Comparison of ENCODE assay signal across 12 mouse cellular contexts in the genomic region with DNA sequence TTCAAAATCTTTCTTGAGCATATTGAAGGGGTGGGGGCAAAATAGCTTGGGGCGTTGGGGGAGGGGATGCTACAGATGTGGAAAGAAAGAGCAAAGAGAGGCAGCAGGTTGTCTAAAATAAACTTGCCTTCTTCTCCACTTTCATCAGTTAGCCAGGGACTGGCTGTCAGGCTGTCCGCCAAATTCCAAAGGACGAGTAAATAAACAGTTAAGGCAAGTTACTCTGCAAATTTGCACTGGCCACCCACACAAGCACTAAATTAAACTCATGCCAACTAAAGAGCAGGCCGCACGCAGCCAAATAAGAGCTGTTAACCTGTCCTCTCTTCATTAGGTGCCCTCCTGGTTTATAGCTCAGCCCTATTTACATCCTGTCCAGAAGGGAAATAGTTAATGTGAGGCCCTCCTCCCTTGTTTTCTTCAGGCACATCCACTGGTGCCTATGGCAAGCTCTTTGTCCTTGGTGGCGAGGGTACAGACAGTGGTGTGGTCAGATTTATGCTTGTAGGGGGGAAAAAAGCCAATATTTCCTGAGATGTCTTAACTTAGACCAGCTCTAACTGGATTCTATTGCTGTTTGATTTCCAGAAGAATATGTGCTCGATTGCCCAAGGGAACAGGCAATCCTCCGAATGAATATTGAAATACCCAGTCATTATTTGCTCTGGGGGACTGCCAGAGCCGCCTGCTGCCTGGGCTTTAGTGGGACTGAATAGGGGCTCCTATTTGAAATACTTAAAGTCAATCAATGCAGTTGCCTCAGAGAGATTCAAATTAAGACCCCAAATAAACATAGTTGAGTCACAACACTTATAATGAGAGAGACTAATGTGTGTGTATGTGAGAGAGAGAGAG. TPM values are rescaled to one million over a fixed set of nuclear protein-coding genes. Genes with fewer than 3 reads are reported as not detected.
DNase-seq lines count a peak whose midpoint lies in the region; ATAC-seq lines count a peak whose summit lies in the region.
"Had no signal": no experiment of that assay in that cellular context is flagged by ENCODE, and none has a peak within 500 bp of the region (broad histone marks: within the 10 kb centered on the region; RNA-seq: fewer than 3 reads in every experiment).

No protein-coding gene starts in this region.

- peak; percentile 22 for DNase-seq in kidney, adult 9 months
- no peak for DNase-seq in kidney, adult 11 months
- DNase-seq in embryo, embryonic 9.5 days (ENCODE audit: extremely low spot score) = peak; percentile 15
- DNase-seq in midbrain, embryonic 11.5 days (ENCODE audit: low spot score, missing footprints) = peak; percentile 84
- no peak for DNase-seq in cerebellum, adult 11-12 months
- DNase-seq in left cerebral cortex, postnatal 10 days (ENCODE audit: extremely low spot score in 1 of 2, low spot score in 2 of 2) = no peak
- DNase-seq in cerebellum, postnatal 4 days (ENCODE audit: low spot score in 2 of 2) = no peak
- DNase-seq: gastrocnemius, postnatal 14 days; right cerebral cortex, postnatal 25 days had no signal

- H3K36me3 ChIP-seq in hindbrain, embryonic 15.5 days = no peaks in the 10 kb centered on the region
- no peaks in the 10 kb centered on the region for H3K36me3 ChIP-seq in midbrain, embryonic 11.5 days (ENCODE audit: control insufficient read depth, insufficient read depth, low read length)
- H3K36me3 ChIP-seq: embryonic facial prominence, embryonic 12.5 days had no signal

- H3K9ac ChIP-seq in hindbrain, embryonic 15.5 days = no peak overlapping the region
- no peak overlapping the region for H3K9ac ChIP-seq in midbrain, embryonic 11.5 days (ENCODE audit: low read length)
- H3K9ac ChIP-seq: embryonic facial prominence, embryonic 12.5 days had no signal

- no peak overlapping the region for H3K27ac ChIP-seq in hindbrain, embryonic 15.5 days (replicated peaks)
- H3K27ac ChIP-seq in midbrain, embryonic 11.5 days (ENCODE audit: low read depth, low read length) = no peak overlapping the region
- H3K27ac ChIP-seq: embryonic facial prominence, embryonic 12.5 days had no signal

- intact Hi-C loops in left cerebral cortex, postnatal 10 days (cut with DNase I) = no loop called here

- peaks cover 22% of the 10 kb centered on the region for H3K4me1 ChIP-seq in hindbrain, embryonic 15.5 days (replicated peaks)
- 0 out of 2 replicates have a peak, but pooled peaks cover 3% of the 10 kb centered on the region for H3K4me1 ChIP-seq in midbrain, embryonic 11.5 days (ENCODE audit: control insufficient read depth, insufficient read depth, low read length)

- H3K9me3 ChIP-seq in hindbrain, embryonic 15.5 days = no peaks in the 10 kb centered on the region
- no peaks in the 10 kb centered on the region for H3K9me3 ChIP-seq in midbrain, embryonic 11.5 days (ENCODE audit: control insufficient read depth, low read length)
- H3K9me3 ChIP-seq: embryonic facial prominence, embryonic 12.5 days had no signal

- 0 out of 2 replicates have a peak overlapping the region, but pooled peaks have one; percentile 8 for H3K4me2 ChIP-seq in hindbrain, embryonic 15.5 days
- H3K4me2 ChIP-seq in midbrain, embryonic 11.5 days = no peak overlapping the region
- H3K4me2 ChIP-seq: embryonic facial prominence, embryonic 12.5 days had no signal

- peak; percentile 34; the same call in 1 of the 2 replicates for ATAC-seq in hindbrain, embryonic 15.5 days (ENCODE audit: low FRiP score, low read depth)
- ATAC-seq in midbrain, embryonic 11.5 days (ENCODE audit: low FRiP score) = peak; percentile 57; the same call in 1 of the 2 replicates

- WGBS in hindbrain, embryonic 15.5 days = 50% methylated on average over 9 of the region's 9 CpGs
- WGBS in midbrain, embryonic 11.5 days = 68% methylated on average over 9 of the region's 9 CpGs

- no peak overlapping the region for H3K4me3 ChIP-seq in hindbrain, embryonic 15.5 days
- H3K4me3 ChIP-seq in midbrain, embryonic 11.5 days (ENCODE audit: low read depth, low read length) = no peak overlapping the region
- H3K4me3 ChIP-seq: embryonic facial prominence, embryonic 12.5 days had no signal

- H3K27me3 ChIP-seq in hindbrain, embryonic 15.5 days = no peaks in the 10 kb centered on the region
- no peaks in the 10 kb centered on the region for H3K27me3 ChIP-seq in midbrain, embryonic 11.5 days (ENCODE audit: control insufficient read depth, insufficient read depth, low read length)
- H3K27me3 ChIP-seq: embryonic facial prominence, embryonic 12.5 days had no signal

RNA-seq across cellular contexts. Expression of a gene that starts 29.7 kb away (rescaled TPM):
- polyA plus RNA-seq in hindbrain, embryonic 15.5 days (2015; fragmentation: Nextera tagmentation; extraction: Ambion mirVana) = 21.9 and 22.8 TPM in 2 replicates
- 4.1 and 5.7 TPM in 2 replicates for polyA plus RNA-seq in midbrain, embryonic 11.5 days (2014; fragmentation: Nextera tagmentation; extraction: Ambion mirVana)
- total RNA-seq in left cerebral cortex, postnatal 10 days (2021) = 10 to 100 TPM; 97.1 to 98.7 TPM
- polyA plus RNA-seq: C2C12 had no signal

Comparison
In these comparisons a context has a peak if more than half of its experiments do, and no peak if none do; other contexts are left out.
1. DNase-seq: peak in kidney, adult 9 months (single experiment), embryo, embryonic 9.5 days (single experiment) and midbrain, embryonic 11.5 days (single experiment); none in kidney, adult 11 months (single experiment), cerebellum, adult 11-12 months (single experiment), left cerebral cortex, postnatal 10 days (0 of 2) and cerebellum, postnatal 4 days (0 of 2).